Mouse (Mus musculus) forelimb bud, embryonic 11.5 days (tissue): ENCODE measurements at regions not wholly inside any gene's neighbourhood (a gene's known extent, or its start where the extent isn't known, plus 50 kb on each side); places are given as distances from the start of the nearest gene placed in this dataset.

Source experiments
- DNase-seq: peaks from one replicate; pipeline ENCODE4 v3.0.0-alpha.2; 2012; ENCODE audit warnings: low read depth, low spot score

- DNase-seq: no peak
These were observed 157.2 kb downstream of the En1 start for GRCm38 (mm10) chr1:120759380-120759779.

GRCm38 (mm10) chr1:120761364-120761763 lies 159.1 kb downstream of the En1 start:
- DNase-seq: peak; percentile 65

- DNase-seq: no peak
These were observed 160.3 kb downstream of the En1 start for GRCm38 (mm10) chr1:120762498-120762897.

- DNase-seq: no peak
These were observed 160.8 kb downstream of the En1 start for GRCm38 (mm10) chr1:120762921-120763595.

GRCm38 (mm10) chr1:120767054-120767453 lies 164.8 kb downstream of the En1 start:
- no peak for DNase-seq

GRCm38 (mm10) chr1:120771269-120771668 lies 169.1 kb downstream of the En1 start:
- no peak for DNase-seq

- no peak for DNase-seq
These were observed 174.7 kb downstream of the En1 start for GRCm38 (mm10) chr1:120776906-120777305.

GRCm38 (mm10) chr1:120777468-120777867 lies 175.2 kb downstream of the En1 start:
- no peak for DNase-seq

- DNase-seq: peak; percentile 32
These were observed 193.0 kb downstream of the En1 start for GRCm38 (mm10) chr1:120795245-120795644.

- DNase-seq: no peak
These were observed 199.2 kb downstream of the En1 start for GRCm38 (mm10) chr1:120801248-120801979.

GRCm38 (mm10) chr1:120801980-120802364 lies 199.8 kb downstream of the En1 start:
- no peak for DNase-seq

- DNase-seq: no peak
These were observed 212.2 kb downstream of the En1 start for GRCm38 (mm10) chr1:120814441-120814840.

GRCm38 (mm10) chr1:120816237-120816820 lies 214.1 kb downstream of the En1 start:
- no peak for DNase-seq

- no peak for DNase-seq
These were observed 215.3 kb downstream of the En1 start for GRCm38 (mm10) chr1:120817563-120817962.

- no peak for DNase-seq
These were observed 229.8 kb downstream of the En1 start for GRCm38 (mm10) chr1:120831975-120832374.

GRCm38 (mm10) chr1:120842596-120842995 lies 240.4 kb downstream of the En1 start:
- DNase-seq: no peak

GRCm38 (mm10) chr1:120846146-120846545 lies 243.9 kb downstream of the En1 start:
- DNase-seq: no peak

GRCm38 (mm10) chr1:120851860-120852503 lies 249.8 kb downstream of the En1 start:
- no peak for DNase-seq

- no peak for DNase-seq
These were observed 255.3 kb downstream of the En1 start for GRCm38 (mm10) chr1:120857566-120857965.

GRCm38 (mm10) chr1:120859546-120859945 lies 257.3 kb downstream of the En1 start:
- peak; percentile 24 for DNase-seq

GRCm38 (mm10) chr1:120872554-120872953 lies 270.3 kb downstream of the En1 start:
- no peak for DNase-seq

GRCm38 (mm10) chr1:120882959-120883549 lies 280.8 kb downstream of the En1 start:
- DNase-seq: no peak
